Mouse (Mus musculus) limb, embryonic 14.5 days (tissue): ENCODE measurements around the gene Dnajc22. TPM values are rescaled to one million over a fixed set of nuclear protein-coding genes. Genes with fewer than 3 reads are reported as not detected.

Source experiments
- ATAC-seq: fragments of 200-750 bp; cut with Nextera tagmentation; 2 replicates; pipeline ENCODE4 v1.8.0; 2017; ENCODE audit warnings: low read depth, moderate number of reproducible peaks, moderate TSS enrichment; ENCODE audit not compliant: low FRiP score
- DNase-seq: peaks from one replicate; pipeline ENCODE4 v3.0.0-alpha.2; 2015; ENCODE audit warnings: low spot score
- H3K27ac ChIP-seq: fragments of 300-500 bp; sonication (generic); replicated peaks from 2 replicates; pipeline ENCODE4 v1.5.1; 2014; ENCODE audit warnings: low read depth, mild to moderate bottlenecking, low read length, moderate library complexity, mixed read lengths
- H3K27me3 ChIP-seq: fragments of 300-500 bp; sonication (generic); 2 replicates; pipeline ENCODE4 v1.6.1; 2014; ENCODE audit warnings: low read length, mixed read lengths; ENCODE audit not compliant: control insufficient read depth, insufficient read depth
- H3K36me3 ChIP-seq: fragments of 300-500 bp; sonication (generic); 2 replicates; pipeline ENCODE4 v1.6.1; 2014; ENCODE audit warnings: mild to moderate bottlenecking, low read length, moderate library complexity, mixed read lengths; ENCODE audit not compliant: control insufficient read depth, insufficient read depth
- H3K4me1 ChIP-seq: fragments of 300-500 bp; sonication (generic); 2 replicates; pipeline ENCODE4 v1.6.1; 2014; ENCODE audit warnings: antibody characterized with exemption, low read length, mixed read lengths; ENCODE audit not compliant: control insufficient read depth, insufficient read depth
- H3K4me2 ChIP-seq: fragments of 300-500 bp; sonication (generic); replicated peaks from 2 replicates; pipeline ENCODE4 v1.6.1; 2014; ENCODE audit warnings: low read depth, mild to moderate bottlenecking, low read length, moderate library complexity; ENCODE audit not compliant: severe bottlenecking
- H3K4me3 ChIP-seq: fragments of 300-500 bp; sonication (generic); replicated peaks from 2 replicates; pipeline ENCODE4 v1.5.1; 2014; ENCODE audit warnings: low read length
- H3K9ac ChIP-seq: fragments of 300-500 bp; sonication (generic); 2 replicates; pipeline ENCODE4 v1.6.1; 2014; ENCODE audit warnings: mild to moderate bottlenecking, low read depth, low read length, moderate library complexity; ENCODE audit not compliant: severe bottlenecking
- H3K9me3 ChIP-seq: fragments of 300-500 bp; sonication (generic); 2 replicates; pipeline ENCODE4 v1.6.1; 2016; ENCODE audit warnings: low read length; ENCODE audit not compliant: control insufficient read depth
- POLR2A ChIP-seq: fragments of 200-500 bp; IDR thresholded peaks from 2 replicates; pipeline ENCODE4 v1.8.0; 2012; ENCODE audit warnings: inconsistent platforms, mild to moderate bottlenecking, moderate library complexity, borderline replicate concordance; ENCODE audit not compliant: insufficient read depth, insufficient read length; ENCODE audit errors: extremely low read depth
- WGBS: fragments of 180-500 bp; shearing (Covaris S2); extraction: QIAGEN DNeasy Blood & Tissue Kit; methylation state at CpG from one replicate; pipeline ENCODE4 v1.1.7; 2014; 5-methylcytosine and 5-hydroxymethylcytosine counted together
- polyA plus RNA-seq, 2 experiments: library from polyadenylated mRNA; depleted of rRNA in 1 of 2; stranded (reverse) in 1 of 2; unstranded in 1 of 2; fragments of >200 nt; fragmentation: Nextera tagmentation in 1 of 2; extraction: Ambion mirVana in 1 of 2; gene quantifications; 2 replicates each; pipeline versions ENCODE4 v1.2.1 to v1.2.3; 2012 to 2014

Gene Dnajc22
- polyA plus RNA-seq, 2 experiments, result 0.11 to 0.87 TPM

- no peaks in the 10 kb centered on the region for H3K27me3 ChIP-seq
- no peak overlapping the region for H3K9ac ChIP-seq
- DNase-seq, result no peak
- no peaks in the 10 kb centered on the region for H3K36me3 ChIP-seq
- H3K4me1 ChIP-seq, result peaks cover 5% of the 10 kb centered on the region; the same call in 1 of the 2 replicates
- ATAC-seq, result no peak
- no peak overlapping the region for H3K4me2 ChIP-seq
- no peak overlapping the region for H3K4me3 ChIP-seq
- H3K27ac ChIP-seq, result no peak overlapping the region
- 46% methylated on average over 4 of the region's 4 CpGs for WGBS
- H3K9me3 ChIP-seq, result no peaks in the 10 kb centered on the region
- TF ChIP-seq POLR2A, result no peak
Measured at GRCm38 (mm10) chr15:99111809-99112208, 18.8 kb downstream of the Dnajc22 start.

- 36% methylated on average over 11 of the region's 11 CpGs for WGBS
- H3K4me3 ChIP-seq, result no peak overlapping the region
Measured at GRCm38 (mm10) chr15:99112843-99113395, 19.9 kb downstream of the Dnajc22 start.

GRCm38 (mm10) chr15:99113396-99113975, 20.5 kb downstream of the Dnajc22 start:
- 2% methylated on average over 9 of the region's 9 CpGs for WGBS
- ATAC-seq (no peak), DNase-seq (no peak)
- Histone ChIP-seq H3K9me3 (no peaks in the 10 kb centered on the region), H3K36me3 (no peaks in the 10 kb centered on the region), H3K4me2 (peak overlapping the region; percentile 21; the same call in 1 of the 2 replicates), H3K9ac (no peak overlapping the region), H3K4me3 (0 out of 2 replicates have a peak overlapping the region, but pooled peaks have one; percentile 2), H3K4me1 (peaks cover 5% of the 10 kb centered on the region; the same call in 1 of the 2 replicates), H3K27me3 (no peaks in the 10 kb centered on the region), H3K27ac (no peak overlapping the region)
- TF ChIP-seq POLR2A, result no peak

More at GRCm38 (mm10) chr15:99112843-99113395, 19.9 kb downstream of the Dnajc22 start:
- Histone ChIP-seq H3K9ac (no peak overlapping the region), H3K36me3 (no peaks in the 10 kb centered on the region), H3K27ac (no peak overlapping the region), H3K9me3 (no peaks in the 10 kb centered on the region), H3K4me1 (peaks cover 5% of the 10 kb centered on the region; the same call in 1 of the 2 replicates), H3K4me2 (peak overlapping the region; percentile 21; the same call in 1 of the 2 replicates), H3K27me3 (no peaks in the 10 kb centered on the region)
- TF ChIP-seq POLR2A, result no peak
- DNase-seq (no peak), ATAC-seq (no peak)

DNA sequence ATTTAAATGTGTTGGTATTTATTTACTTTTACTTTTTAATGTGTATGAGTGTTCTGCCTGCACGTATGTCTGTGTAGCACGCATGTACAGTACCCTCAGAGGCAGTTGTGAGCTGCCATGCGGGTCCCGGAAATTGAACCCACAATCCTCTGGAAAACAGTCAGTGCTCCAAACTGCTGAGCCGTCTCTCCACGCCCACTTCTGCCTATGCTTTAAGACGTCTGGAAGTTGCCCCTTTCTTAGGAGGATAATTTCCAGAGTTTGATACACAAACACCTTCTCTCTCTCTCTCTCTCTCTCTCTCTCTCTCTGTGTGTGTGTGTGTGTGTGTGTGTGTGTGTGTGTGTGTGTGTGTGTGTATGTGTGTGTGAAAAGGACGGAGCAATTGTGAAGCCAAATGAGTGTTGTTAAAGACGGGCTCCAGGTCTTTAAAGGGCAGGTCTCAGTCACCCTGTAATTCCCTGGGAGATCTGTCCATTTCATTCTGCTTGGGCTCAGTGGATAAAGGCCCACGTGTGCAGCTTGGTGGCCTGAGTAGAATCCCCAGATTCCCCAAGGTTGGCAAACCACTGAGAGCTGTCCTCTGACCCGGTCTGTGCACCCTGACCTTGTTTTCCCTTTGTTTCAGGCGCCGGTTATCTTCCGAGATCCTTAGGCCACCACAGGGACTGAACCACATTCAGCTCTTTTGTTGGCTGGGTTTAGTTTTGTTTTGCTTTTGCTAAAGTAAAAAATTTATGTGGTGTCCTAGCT, 21.5 kb downstream of the Dnajc22 start:
- TF ChIP-seq POLR2A, result no peak
- no peak for ATAC-seq
- WGBS, result 62% methylated on average over 14 of the region's 14 CpGs

GRCm38 (mm10) chr15:99115065-99115423, 22.1 kb downstream of the Dnajc22 start:
- no peak overlapping the region for H3K27ac ChIP-seq
- DNase-seq, result no peak
- no peaks in the 10 kb centered on the region for H3K27me3 ChIP-seq
- TF ChIP-seq POLR2A, result no peak
- H3K9ac ChIP-seq, result no peak overlapping the region
- ATAC-seq, result no peak
- H3K9me3 ChIP-seq, result no peaks in the 10 kb centered on the region
- H3K4me1 ChIP-seq, result peaks cover 5% of the 10 kb centered on the region; the same call in 1 of the 2 replicates
- WGBS, result 87% methylated on average over 7 of the region's 7 CpGs
- H3K4me3 ChIP-seq, result no peak overlapping the region
- H3K4me2 ChIP-seq, result no peak overlapping the region
- H3K36me3 ChIP-seq, result no peaks in the 10 kb centered on the region

More for the DNA sequence above, 21.5 kb downstream of the Dnajc22 start:
- no peak for DNase-seq
- Histone ChIP-seq H3K36me3 (no peaks in the 10 kb centered on the region), H3K9ac (no peak overlapping the region), H3K4me2 (no peak overlapping the region), H3K27ac (no peak overlapping the region), H3K9me3 (no peaks in the 10 kb centered on the region), H3K27me3 (no peaks in the 10 kb centered on the region), H3K4me1 (peaks cover 5% of the 10 kb centered on the region; the same call in 1 of the 2 replicates), H3K4me3 (no peak overlapping the region)
